Mouse (Mus musculus) central nervous system, embryonic 11.5 days (tissue): Measurements from ENCODE around the gene Gm13420. TPM values are rescaled to one million over a fixed set of nuclear protein-coding genes. Genes with fewer than 3 reads are reported as not detected.

ENCODE experiments used
- polyA plus RNA-seq: library from polyadenylated mRNA; depleted of rRNA; stranded (reverse); fragments of >200 nt; gene quantifications from 2 replicates; pipeline ENCODE4 v1.2.3, GENCODE M21; 2012; rRNA removed

The Gm13420 gene
- 0.11 and 0.12 TPM in 2 replicates for polyA plus RNA-seq

DNA sequence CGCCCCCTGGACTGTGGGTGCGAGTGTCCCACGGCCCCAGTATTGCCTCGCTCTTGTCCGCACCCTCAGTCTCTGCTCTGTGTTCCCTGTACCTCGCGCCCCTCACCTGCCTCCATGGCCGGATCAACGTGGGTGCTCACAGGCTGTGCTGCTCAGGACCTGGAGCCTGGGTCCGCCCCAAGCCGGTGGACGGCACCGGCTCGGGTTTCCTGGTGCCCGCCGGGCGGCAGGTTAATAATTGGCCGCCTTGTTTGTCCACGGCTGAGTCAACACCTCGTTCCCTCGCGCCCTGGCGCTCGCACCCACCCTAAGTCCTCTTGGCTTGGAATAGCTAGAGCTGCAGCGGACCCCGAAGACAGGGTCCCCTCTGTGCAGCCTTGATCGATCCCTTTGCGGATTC is at the start of gene Gm13420:
Gene Gm13420, minus strand, starts transcription at position 189 of the 400 bp plus-strand sequence.

GRCm38 (mm10) chr2:29787937-29788681 is 36.6 kb upstream of the Gm13420 start, which contains the start of gene Trub2:
Trub2 (minus strand) TSS chr2:29788502.

DNA sequence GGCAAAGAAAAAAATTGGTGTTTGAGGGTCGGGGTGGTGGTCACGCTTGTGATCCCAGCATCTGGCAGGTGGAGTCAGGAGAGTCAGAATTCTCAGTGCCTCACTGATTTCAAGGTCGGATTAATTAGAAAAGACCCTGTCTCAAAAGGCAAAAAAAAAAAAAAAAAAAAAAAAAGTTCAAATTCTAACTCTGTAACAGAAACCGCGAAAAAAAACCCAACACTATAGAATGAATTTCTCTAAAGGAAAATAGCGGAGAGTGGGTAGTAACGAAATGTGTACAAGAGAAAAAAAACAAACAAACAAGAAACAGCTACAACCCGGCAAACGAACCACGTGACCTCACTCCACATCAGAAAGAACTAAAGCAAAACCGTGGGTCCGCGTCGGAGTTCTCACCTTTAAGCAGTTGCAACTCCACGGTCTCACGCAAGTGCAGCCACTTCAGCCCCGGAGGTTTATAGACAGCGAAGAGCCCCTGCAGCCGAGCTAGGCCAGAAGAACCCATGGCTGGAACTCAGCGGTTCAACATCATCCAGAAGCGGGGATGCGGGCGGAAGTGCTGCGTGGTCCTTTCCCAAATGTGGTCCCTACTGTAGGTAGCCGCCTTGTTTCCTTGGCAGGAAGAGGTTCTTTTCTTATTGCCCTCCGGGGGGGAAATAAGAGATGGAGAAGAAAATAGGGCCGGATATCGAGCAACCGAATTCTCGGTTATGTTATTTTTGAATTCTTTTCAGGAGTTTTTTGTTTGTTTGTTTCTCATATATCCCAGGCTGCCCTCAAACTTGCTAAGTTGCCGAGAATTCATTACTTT is 35.8 kb upstream of the Gm13420 start, which contains the start of gene Coq4:
Gene Coq4, plus strand, starts transcription at position 390 of the 814 bp plus-strand sequence.

Other genes starting within 250 kb of the Gm13420 start
- 48.0 and 51.9 TPM in 2 replicates for gene Rapgef1, start 132.0 kb downstream of the Gm13420 start, polyA plus RNA-seq
- 0.20 TPM in 1 of 2 replicates, not detected in the other for gene Gm13547, start 7.6 kb upstream of the Gm13420 start, polyA plus RNA-seq
- gene Coq4, start 35.8 kb upstream of the Gm13420 start, polyA plus RNA-seq: 24.5 and 33.0 TPM in 2 replicates
- gene Trub2, start 36.8 kb upstream of the Gm13420 start, polyA plus RNA-seq: 53.7 and 59.3 TPM in 2 replicates
- 22.4 and 24.8 TPM in 2 replicates for gene Slc27a4, start 50.9 kb upstream of the Gm13420 start, polyA plus RNA-seq
- 42.0 and 55.3 TPM in 2 replicates for gene Urm1, start 68.4 kb upstream of the Gm13420 start, polyA plus RNA-seq
- 22.9 and 23.2 TPM in 2 replicates for gene Cercam, start 117.5 kb upstream of the Gm13420 start, polyA plus RNA-seq
- 106 and 132 TPM in 2 replicates for gene Odf2, start 137.5 kb upstream of the Gm13420 start, polyA plus RNA-seq
- gene Gle1, start 183.7 kb upstream of the Gm13420 start, polyA plus RNA-seq: 40.0 and 50.5 TPM in 2 replicates
- gene Sptan1, start 213.9 kb upstream of the Gm13420 start, polyA plus RNA-seq: 265 and 291 TPM in 2 replicates